Mouse (Mus musculus) MEL (cell line): ENCODE results near the gene 1500009C09Rik.

ENCODE experiments used
- CTCF ChIP-seq, 3 experiments: IDR thresholded peaks in 2 of 3; conservative IDR thresholded peaks in 1 of 3; 2 replicates each; pipeline ENCODE4 v1.5.1; 2011 to 2012; ENCODE audit warnings: low read length in 3 of 3, low read depth in 2 of 3, mild to moderate bottlenecking in 2 of 3, improper control_type of control experiment in 1 of 3, inconsistent platforms in 1 of 3, mixed read lengths in 1 of 3, moderate library complexity in 1 of 3; ENCODE audit not compliant: control insufficient read depth in 1 of 3, insufficient read depth in 1 of 3, poor library complexity in 1 of 3, severe bottlenecking in 1 of 3
- ELF1 ChIP-seq: IDR thresholded peaks from 2 replicates; pipeline ENCODE4 v1.6.1; 2014; ENCODE audit warnings: low read depth, mild to moderate bottlenecking, inconsistent platforms, low read length, improper control_type of control experiment, moderate library complexity
- EP300 ChIP-seq, 2 experiments: IDR thresholded peaks; 2 replicates each; pipeline ENCODE4 v1.6.1; 2011; ENCODE audit warnings: improper control_type of control experiment in 2 of 2, low read length in 2 of 2, low read depth in 1 of 2, mild to moderate bottlenecking in 1 of 2
- GABPA ChIP-seq: IDR thresholded peaks from 2 replicates; pipeline ENCODE4 v1.6.1; 2012; ENCODE audit warnings: low read depth, mild to moderate bottlenecking, inconsistent platforms, low read length, improper control_type of control experiment, moderate library complexity
- HCFC1 ChIP-seq: IDR thresholded peaks from 2 replicates; pipeline ENCODE4 v1.6.1; 2012; ENCODE audit warnings: low read depth, mild to moderate bottlenecking, inconsistent platforms, low read length, improper control_type of control experiment, moderate library complexity
- MAZ ChIP-seq: IDR thresholded peaks from 2 replicates; pipeline ENCODE4 v1.6.1; 2012; ENCODE audit warnings: low read depth, mild to moderate bottlenecking, inconsistent platforms, low read length, improper control_type of control experiment
- NRF1 ChIP-seq: IDR thresholded peaks from 2 replicates; pipeline ENCODE4 v1.6.1; 2014; ENCODE audit warnings: low read depth, mild to moderate bottlenecking, inconsistent platforms, low read length, improper control_type of control experiment, moderate library complexity; ENCODE audit not compliant: poor library complexity, insufficient read depth, severe bottlenecking
- POLR2A ChIP-seq, 2 experiments: IDR thresholded peaks; 2 replicates each; pipeline ENCODE4 v1.6.1; 2011 to 2012; ENCODE audit warnings: low read length in 2 of 2, mild to moderate bottlenecking in 2 of 2, control low read depth in 1 of 2, improper control_type of control experiment in 1 of 2, low read depth in 1 of 2, moderate library complexity in 1 of 2; ENCODE audit not compliant: control insufficient read depth in 1 of 2, insufficient read depth in 1 of 2, poor library complexity in 1 of 2
- RAD21 ChIP-seq: IDR thresholded peaks from 2 replicates; pipeline ENCODE4 v1.6.1; 2011; ENCODE audit warnings: mild to moderate bottlenecking, low read depth, low read length, improper control_type of control experiment
- RCOR1 ChIP-seq: IDR thresholded peaks from 2 replicates; pipeline ENCODE4 v1.6.1; 2012; ENCODE audit warnings: low read depth, mild to moderate bottlenecking, inconsistent platforms, low read length, improper control_type of control experiment
- UBTF ChIP-seq: IDR thresholded peaks from 2 replicates; pipeline ENCODE4 v1.6.1; 2012; ENCODE audit warnings: low read depth, mild to moderate bottlenecking, inconsistent platforms, low read length, improper control_type of control experiment, moderate library complexity, borderline replicate concordance; ENCODE audit not compliant: insufficient read depth
- USF2 ChIP-seq, 2 experiments: IDR thresholded peaks; 2 replicates each; pipeline ENCODE4 v1.6.1; 2011 to 2012; ENCODE audit warnings: improper control_type of control experiment in 2 of 2, low read length in 2 of 2, borderline replicate concordance in 1 of 2, inconsistent platforms in 1 of 2, low read depth in 1 of 2, mild to moderate bottlenecking in 1 of 2; ENCODE audit not compliant: insufficient read depth in 1 of 2
- ZKSCAN1 ChIP-seq: IDR thresholded peaks from 2 replicates; pipeline ENCODE4 v1.6.1; 2012; ENCODE audit warnings: low read depth, mild to moderate bottlenecking, inconsistent platforms, low read length, improper control_type of control experiment, moderate library complexity

DNA sequence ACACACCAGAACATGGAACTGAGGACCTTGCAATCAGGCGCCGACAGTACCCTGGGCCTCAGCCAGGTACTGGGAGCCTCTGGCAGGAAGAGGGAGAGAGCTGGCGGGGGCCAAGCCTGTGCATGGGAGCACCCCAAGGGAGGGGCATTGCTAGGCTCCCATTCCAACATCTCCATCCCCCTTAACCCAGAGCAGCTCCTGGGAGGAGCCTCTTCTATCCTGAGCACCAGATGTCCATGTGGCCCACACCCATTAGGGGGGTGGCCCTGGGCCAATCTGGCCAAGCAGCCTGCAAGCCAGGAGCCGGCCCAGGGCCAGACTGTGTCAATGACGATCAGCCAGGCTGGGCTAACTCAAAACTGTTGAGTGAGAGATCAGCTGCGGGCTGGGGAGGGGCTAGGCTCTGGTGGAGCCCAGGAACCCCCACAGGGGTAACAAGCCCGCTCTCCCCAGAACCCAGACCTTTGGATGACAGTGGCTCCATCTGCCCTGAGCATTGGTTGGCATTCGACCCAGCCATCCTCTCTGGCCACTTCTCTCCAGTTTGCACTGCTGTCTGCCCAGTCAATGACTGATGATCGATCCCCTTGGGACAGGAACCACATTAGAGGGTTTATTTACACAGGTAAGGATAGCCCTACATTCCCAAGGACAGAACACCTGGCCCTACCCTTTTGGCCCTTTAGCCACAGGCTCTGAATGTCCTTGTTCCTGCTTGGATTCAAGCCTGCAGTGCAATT, 45.7 kb upstream of the 1500009C09Rik start:
- no peak for TF ChIP-seq RCOR1
- TF ChIP-seq CTCF (IDR thresholded peaks at IDR 0.05 in 2 of 3, conservative IDR thresholded peaks at IDR 0.05 in 1 of 3; ENCODE audit: control insufficient read depth in 1 of 3, insufficient read depth in 1 of 3, low read depth in 2 of 3, low read length in 3 of 3, poor library complexity in 1 of 3, severe bottlenecking in 1 of 3), result no peak
- TF ChIP-seq GABPA, result no peak
- no peak for TF ChIP-seq MAZ
- TF ChIP-seq EP300 (IDR thresholded peaks at IDR 0.05; ENCODE audit: low read depth in 1 of 2, low read length in 2 of 2), result no peak
- no peak for TF ChIP-seq HCFC1
- no peak for TF ChIP-seq RAD21
- no peak for TF ChIP-seq USF2 (IDR thresholded peaks at IDR 0.05; ENCODE audit: borderline replicate concordance in 1 of 2, insufficient read depth in 1 of 2, low read depth in 1 of 2, low read length in 2 of 2)
- no peak for TF ChIP-seq ZKSCAN1
- no peak for TF ChIP-seq POLR2A (IDR thresholded peaks at IDR 0.05; ENCODE audit: control insufficient read depth in 1 of 2, insufficient read depth in 1 of 2, low read depth in 1 of 2, low read length in 2 of 2, poor library complexity in 1 of 2)
- no peak for TF ChIP-seq ELF1
- no peak for TF ChIP-seq UBTF
- no peak for TF ChIP-seq NRF1
